Mouse (Mus musculus) heart, adult 18-20 months (tissue): ENCODE results near the gene Abhd14a. TPM values are rescaled to one million over a fixed set of nuclear protein-coding genes. Genes with fewer than 3 reads are reported as not detected.

Source experiments
- DNase-seq, 2 experiments: peaks; one replicate each; pipeline ENCODE4 v3.0.0; 2021 to 2022; ENCODE audit warnings: mixed read lengths in 1 of 2
- total RNA-seq, 2 experiments: library from RNA; stranded (reverse); gene quantifications; 2 replicates each; pipeline ENCODE4 v1.2.3; 2021

Abhd14a gene
- total RNA-seq, 2 experiments from 2014 or later: 19.0 to 19.6 TPM

GRCm38 (mm10) chr9:106452821-106453220 lies 5.3 kb upstream of the Abhd14a start:
- DNase-seq: no peak

GRCm38 (mm10) chr9:106452351-106452750 lies 4.9 kb upstream of the Abhd14a start:
- DNase-seq: no peak

- DNase-seq: no peak
Measured at GRCm38 (mm10) chr9:106451899-106452298, 4.4 kb upstream of the Abhd14a start.

- DNase-seq: no peak
Measured at GRCm38 (mm10) chr9:106451298-106451697, 3.8 kb upstream of the Abhd14a start.

GRCm38 (mm10) chr9:106450661-106451060 lies 3.2 kb upstream of the Abhd14a start:
- DNase-seq: peak; percentile 58 to 82

- no peak for DNase-seq
Measured at GRCm38 (mm10) chr9:106449947-106450346, 2.5 kb upstream of the Abhd14a start.

GRCm38 (mm10) chr9:106448498-106449031 lies 1.1 kb upstream of the Abhd14a start:
- peak; percentile 88 to 90 for DNase-seq

GRCm38 (mm10) chr9:106447951-106448350 lies 473 bp upstream of the Abhd14a start:
- no peak for DNase-seq

- DNase-seq: no peak
Measured at GRCm38 (mm10) chr9:106444836-106445235, 2.6 kb downstream of the Abhd14a start.

GRCm38 (mm10) chr9:106442680-106443079 lies 4.8 kb downstream of the Abhd14a start:
- no peak for DNase-seq

- DNase-seq: no peak
Measured at GRCm38 (mm10) chr9:106436566-106436965, 10.9 kb downstream of the Abhd14a start.

- DNase-seq: no peak
Measured at GRCm38 (mm10) chr9:106433389-106433788, 14.1 kb downstream of the Abhd14a start.

GRCm38 (mm10) chr9:106430015-106430264 lies 17.5 kb downstream of the Abhd14a start:
- no peak for DNase-seq

GRCm38 (mm10) chr9:106429221-106430014 lies 18.1 kb downstream of the Abhd14a start, which contains the start of gene Rpl29:
Gene Rpl29, plus strand, starts transcription at chr9:106429454.
- peak; percentile 96 to 99 for DNase-seq

GRCm38 (mm10) chr9:106428719-106429220 lies 18.7 kb downstream of the Abhd14a start:
- no peak for DNase-seq

- peak; percentile 90 to 94 for DNase-seq
Measured at GRCm38 (mm10) chr9:106421865-106422160, 25.7 kb downstream of the Abhd14a start.

GRCm38 (mm10) chr9:106421033-106421864 lies 26.2 kb downstream of the Abhd14a start:
- no peak for DNase-seq

- DNase-seq: no peak
Measured at GRCm38 (mm10) chr9:106420608-106421007, 26.9 kb downstream of the Abhd14a start.

- DNase-seq: peak; percentile 86 to 88
Measured at GRCm38 (mm10) chr9:106417841-106418625, 29.4 kb downstream of the Abhd14a start.

GRCm38 (mm10) chr9:106416826-106417225 lies 30.7 kb downstream of the Abhd14a start:
- DNase-seq: no peak

GRCm38 (mm10) chr9:106413606-106414005 lies 33.9 kb downstream of the Abhd14a start:
- no peak for DNase-seq

GRCm38 (mm10) chr9:106412210-106412609 lies 35.3 kb downstream of the Abhd14a start:
- no peak for DNase-seq
